In the genomic region with DNA sequence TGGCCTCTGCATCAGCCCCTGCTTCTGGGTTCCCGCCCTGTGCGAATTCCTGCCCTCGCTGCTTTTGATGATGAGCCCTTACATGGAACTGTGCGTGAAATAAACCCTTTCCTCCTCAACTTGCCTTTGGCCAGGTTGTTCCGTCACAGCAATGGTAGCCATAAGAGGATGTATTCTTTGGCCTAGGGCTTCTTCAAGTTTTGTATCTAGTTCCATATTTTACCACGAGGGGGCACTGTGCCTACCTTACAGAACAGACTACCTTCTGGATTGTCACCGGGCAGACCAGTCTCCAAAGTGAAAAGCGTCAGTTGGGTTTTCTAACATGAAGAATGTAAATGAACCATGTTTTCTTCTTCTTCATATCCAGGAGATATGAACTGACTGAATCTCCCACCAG, we compare ENCODE assay signal across 9 mouse cellular contexts. TPM values are rescaled to one million over a fixed set of nuclear protein-coding genes. Genes with fewer than 3 reads are reported as not detected.
A peak's percentile ranks its signal among the peaks of the same experiment; 100 is the strongest.
DNase-seq lines count a peak whose midpoint lies in the region; ATAC-seq and TF ChIP-seq lines count a peak whose summit lies in the region.
"Had no signal": no experiment of that assay in that cellular context is flagged by ENCODE, and none has a peak within 500 bp of the region (broad histone marks: within the 10 kb centered on the region; RNA-seq: fewer than 3 reads in every experiment).

No protein-coding gene starts in this region.

- TF ChIP-seq CTCF in brain, embryonic 14.5 days (IDR thresholded peaks at IDR 0.05; ENCODE audit: borderline replicate concordance, extremely low read depth, insufficient read depth, insufficient read length), result peak; percentile 64; the same call in 1 of the 2 replicates
- peak; percentile 82 for TF ChIP-seq CTCF in kidney, postnatal 0 days (IDR thresholded peaks at IDR 0.05; ENCODE audit: low read depth)
- TF ChIP-seq CTCF in lung, adult 2 months (IDR thresholded peaks at IDR 0.05; ENCODE audit: insufficient read depth, low read length), result peak; percentile 33; the same call in 1 of the 2 replicates

- H3K4me3 ChIP-seq in kidney, postnatal 0 days (replicated peaks; ENCODE audit: low read depth, low read length), result no peak overlapping the region
- H3K4me3 ChIP-seq in lung, adult 2 months (replicated peaks; ENCODE audit: extremely low read depth, low read depth, low read length), result no peak overlapping the region
- H3K4me3 ChIP-seq: erythroblast, embryonic 14.5 days; midbrain, embryonic 12.5 days had no signal

- ATAC-seq in kidney, postnatal 0 days (replicated peaks; ENCODE audit: low FRiP score, low read depth), result peak; percentile 40; the same call in 1 of the 2 replicates

- no peak overlapping the region for H3K27ac ChIP-seq in kidney, postnatal 0 days
- H3K27ac ChIP-seq: midbrain, embryonic 12.5 days had no signal

- H3K9ac ChIP-seq in kidney, postnatal 0 days (ENCODE audit: low read depth, low read length), result no peak overlapping the region
- H3K9ac ChIP-seq: midbrain, embryonic 12.5 days had no signal

- WGBS in kidney, postnatal 0 days, result 39% methylated on average over 8 of the region's 8 CpGs
- WGBS in lung, adult 2 months, result 36% methylated on average over 8 of the region's 8 CpGs

- H3K4me2 ChIP-seq in kidney, postnatal 0 days (ENCODE audit: low read length), result no peak overlapping the region
- H3K4me2 ChIP-seq: midbrain, embryonic 12.5 days had no signal

- no peaks in the 10 kb centered on the region for H3K9me3 ChIP-seq in kidney, postnatal 0 days (replicated peaks; ENCODE audit: low read length)
- H3K9me3 ChIP-seq: midbrain, embryonic 12.5 days had no signal

- no peaks in the 10 kb centered on the region for H3K36me3 ChIP-seq in kidney, postnatal 0 days (ENCODE audit: insufficient read depth, low read length)
- H3K36me3 ChIP-seq: midbrain, embryonic 12.5 days had no signal

- no peak for TF ChIP-seq POLR2A in brain, embryonic 14.5 days (IDR thresholded peaks at IDR 0.05; ENCODE audit: borderline replicate concordance, extremely low read depth, insufficient read depth, insufficient read length, poor library complexity, severe bottlenecking)
- TF ChIP-seq POLR2A in lung, adult 2 months (IDR thresholded peaks at IDR 0.05; ENCODE audit: borderline replicate concordance, extremely low read depth, low read depth, low read length), result no peak

- no peaks in the 10 kb centered on the region for H3K4me1 ChIP-seq in kidney, postnatal 0 days (replicated peaks; ENCODE audit: insufficient read depth, low read length)
- H3K4me1 ChIP-seq in lung, adult 2 months (ENCODE audit: control insufficient read depth, insufficient read depth, low read length), result no peaks in the 10 kb centered on the region
- H3K4me1 ChIP-seq: midbrain, embryonic 12.5 days had no signal

- peak; percentile 6 to 9 for DNase-seq in urinary bladder, adult 18-20 months (ENCODE audit: low spot score in 2 of 2)
- DNase-seq in urinary bladder, postnatal 10 days (ENCODE audit: low spot score), result no peak
- peak; percentile 76 for DNase-seq in brain, embryonic 14.5 days (ENCODE audit: low read depth)
- peak; percentile 25 to 68 for DNase-seq in frontal cortex, postnatal 36 days (ENCODE audit: low spot score in 2 of 2)
- peak; percentile 65 for DNase-seq in kidney, postnatal 0 days (ENCODE audit: low spot score)
- DNase-seq in lung, adult 2 months, result peak; percentile 4
- peak; percentile 34 to 39 for DNase-seq in right cerebral cortex, postnatal 10 days (ENCODE audit: low spot score in 2 of 2)

- H3K27me3 ChIP-seq in kidney, postnatal 0 days (ENCODE audit: insufficient read depth, low read length), result no peaks in the 10 kb centered on the region
- H3K27me3 ChIP-seq: midbrain, embryonic 12.5 days had no signal

RNA-seq across cellular contexts. Expression of a gene that starts 58.7 kb away (rescaled TPM):
- polyA plus RNA-seq in brain, embryonic 14.5 days (2012; rRNA removed), result 2.5 and 6.3 TPM in 2 replicates
- 5.6 and 6.3 TPM in 2 replicates for polyA plus RNA-seq in kidney, postnatal 0 days (2015; fragmentation: Nextera tagmentation; extraction: Ambion mirVana)
- polyA plus RNA-seq in lung, adult 2 months (2012; rRNA removed), result 2.8 and 3.8 TPM in 2 replicates
- polyA plus RNA-seq: erythroblast, embryonic 14.5 days had no signal
